Mouse (Mus musculus): ENCODE measurements around the gene Sptssa. TPM values are rescaled to one million over a fixed set of nuclear protein-coding genes. Genes with fewer than 3 reads are reported as not detected.

Sptssa gene
- polyA plus RNA-seq, 1 experiment from 2014 or later = 95.8 TPM

DNA sequence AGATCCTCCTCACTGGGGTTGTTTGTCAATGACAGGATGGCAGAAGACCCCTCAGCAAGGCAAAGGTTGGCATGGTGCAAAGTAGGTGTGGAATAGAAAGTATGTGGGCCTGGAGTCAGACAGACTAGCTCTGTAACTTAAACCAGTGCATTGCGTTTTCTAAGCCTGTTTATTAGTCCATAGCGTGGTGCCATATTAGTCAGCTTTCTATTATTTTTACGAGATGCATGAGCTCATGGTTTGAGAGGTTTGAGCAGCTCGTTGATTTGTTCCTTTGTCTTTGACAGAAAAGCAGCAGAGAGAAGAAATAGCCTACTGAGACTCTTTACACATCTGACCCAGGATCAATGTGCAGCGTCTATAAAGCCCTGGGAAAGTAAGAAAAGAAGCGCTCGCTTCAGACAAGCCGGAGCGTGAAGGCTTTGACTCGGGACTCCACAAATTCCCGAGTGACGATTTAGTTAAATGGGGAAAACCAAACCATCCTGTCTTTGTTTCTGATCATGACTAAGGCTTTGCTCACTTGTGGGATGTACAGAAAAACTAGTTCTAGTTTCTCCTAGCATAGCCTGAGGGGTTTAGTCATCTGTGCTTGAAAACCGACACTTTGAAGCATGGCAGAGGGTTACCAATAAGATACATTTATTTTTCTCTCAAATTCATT, 36.2 kb downstream of the Sptssa start:
- no peak overlapping the region for H3K4me3 ChIP-seq (ENCODE audit: low read depth, low read length)
- no peaks in the 10 kb centered on the region for H3K4me1 ChIP-seq (replicated peaks; ENCODE audit: control insufficient read depth, insufficient read depth, low read length)
- DNase-seq (ENCODE audit: low spot score) (no peak), ATAC-seq (replicated peaks; ENCODE audit: low FRiP score) (no peak)
- H3K4me2 ChIP-seq = no peak overlapping the region
- H3K9me3 ChIP-seq (ENCODE audit: control insufficient read depth, low read length) = no peaks in the 10 kb centered on the region
- no peak overlapping the region for H3K27ac ChIP-seq (ENCODE audit: low read depth, low read length)
- 91% methylated on average over 13 of the region's 13 CpGs for WGBS
- no peak overlapping the region for H3K9ac ChIP-seq (ENCODE audit: low read depth, low read length)
- H3K36me3 ChIP-seq (ENCODE audit: control insufficient read depth, insufficient read depth, low read length) = no peaks in the 10 kb centered on the region
- H3K27me3 ChIP-seq (replicated peaks; ENCODE audit: control insufficient read depth, insufficient read depth, low read length) = no peaks in the 10 kb centered on the region

GRCm38 (mm10) chr12:54608988-54609387, 47.4 kb downstream of the Sptssa start:
- Histone ChIP-seq H3K27me3 (replicated peaks; ENCODE audit: control insufficient read depth, insufficient read depth, low read length) (no peaks in the 10 kb centered on the region), H3K4me3 (ENCODE audit: low read depth, low read length) (no peak overlapping the region), H3K36me3 (ENCODE audit: control insufficient read depth, insufficient read depth, low read length) (no peaks in the 10 kb centered on the region), H3K9ac (ENCODE audit: low read depth, low read length) (no peak overlapping the region), H3K9me3 (ENCODE audit: control insufficient read depth, low read length) (no peaks in the 10 kb centered on the region), H3K4me1 (replicated peaks; ENCODE audit: control insufficient read depth, insufficient read depth, low read length) (no peaks in the 10 kb centered on the region), H3K27ac (ENCODE audit: low read depth, low read length) (no peak overlapping the region), H3K4me2 (no peak overlapping the region)
- ATAC-seq (replicated peaks; ENCODE audit: low FRiP score) (no peak), DNase-seq (ENCODE audit: low spot score) (no peak)
- 54% methylated on average over 6 of the region's 6 CpGs for WGBS

DNA sequence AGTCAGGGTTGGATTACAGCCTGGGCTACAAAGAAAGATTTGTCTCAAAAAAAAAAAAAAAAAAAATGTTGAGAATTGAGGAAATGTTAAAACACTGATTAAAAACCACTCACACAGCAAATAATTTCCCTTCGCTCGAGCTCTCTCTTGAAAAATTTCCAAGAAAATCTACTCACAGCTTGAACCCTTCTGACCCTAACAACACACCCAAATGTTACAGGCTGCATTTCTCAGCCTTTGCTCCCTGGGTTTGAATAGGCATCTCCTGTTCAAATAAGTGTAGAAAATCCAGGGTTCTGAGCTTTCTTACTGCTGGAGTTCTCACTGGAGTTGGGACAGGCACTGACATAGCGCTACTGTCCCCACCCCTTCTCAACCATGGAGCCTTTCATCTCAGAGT, 51.2 kb downstream of the Sptssa start:
- ATAC-seq (replicated peaks; ENCODE audit: low FRiP score) (no peak), DNase-seq (ENCODE audit: low spot score) (no peak)
- no peak overlapping the region for H3K9ac ChIP-seq (ENCODE audit: low read depth, low read length)
- no peak overlapping the region for H3K27ac ChIP-seq (ENCODE audit: low read depth, low read length)
- H3K4me1 ChIP-seq (replicated peaks; ENCODE audit: control insufficient read depth, insufficient read depth, low read length) = no peaks in the 10 kb centered on the region
- H3K4me2 ChIP-seq = no peak overlapping the region
- no peak overlapping the region for H3K4me3 ChIP-seq (ENCODE audit: low read depth, low read length)
- peaks cover 3% of the 10 kb centered on the region; the same call in 1 of the 2 replicates for H3K9me3 ChIP-seq (ENCODE audit: control insufficient read depth, low read length)
- no peaks in the 10 kb centered on the region for H3K36me3 ChIP-seq (ENCODE audit: control insufficient read depth, insufficient read depth, low read length)
- WGBS = 74% methylated on average over 3 of the region's 3 CpGs
- no peaks in the 10 kb centered on the region for H3K27me3 ChIP-seq (replicated peaks; ENCODE audit: control insufficient read depth, insufficient read depth, low read length)

GRCm38 (mm10) chr12:54603542-54604167, 52.7 kb downstream of the Sptssa start:
- Histone ChIP-seq H3K36me3 (ENCODE audit: control insufficient read depth, insufficient read depth, low read length) (no peaks in the 10 kb centered on the region), H3K4me3 (ENCODE audit: low read depth, low read length) (no peak overlapping the region), H3K4me2 (no peak overlapping the region), H3K9ac (ENCODE audit: low read depth, low read length) (no peak overlapping the region), H3K27ac (ENCODE audit: low read depth, low read length) (no peak overlapping the region), H3K4me1 (replicated peaks; ENCODE audit: control insufficient read depth, insufficient read depth, low read length) (no peaks in the 10 kb centered on the region), H3K27me3 (replicated peaks; ENCODE audit: control insufficient read depth, insufficient read depth, low read length) (no peaks in the 10 kb centered on the region), H3K9me3 (ENCODE audit: control insufficient read depth, low read length) (peaks cover 5% of the 10 kb centered on the region; the same call in 1 of the 2 replicates)
- ATAC-seq (replicated peaks; ENCODE audit: low FRiP score) (no peak), DNase-seq (ENCODE audit: low spot score) (no peak)
- WGBS = 64% methylated on average over 8 of the region's 9 CpGs

GRCm38 (mm10) chr12:54600482-54600881, 55.9 kb downstream of the Sptssa start:
- 90% methylated on average over 4 of the region's 4 CpGs for WGBS

GRCm38 (mm10) chr12:54598358-54598757, 58.0 kb downstream of the Sptssa start:
- Histone ChIP-seq H3K9ac (ENCODE audit: low read depth, low read length) (no peak overlapping the region), H3K9me3 (ENCODE audit: control insufficient read depth, low read length) (peaks cover 5% of the 10 kb centered on the region; the same call in 1 of the 2 replicates), H3K4me2 (no peak overlapping the region), H3K27me3 (replicated peaks; ENCODE audit: control insufficient read depth, insufficient read depth, low read length) (no peaks in the 10 kb centered on the region), H3K4me1 (replicated peaks; ENCODE audit: control insufficient read depth, insufficient read depth, low read length) (no peaks in the 10 kb centered on the region), H3K27ac (ENCODE audit: low read depth, low read length) (no peak overlapping the region), H3K4me3 (ENCODE audit: low read depth, low read length) (no peak overlapping the region), H3K36me3 (ENCODE audit: control insufficient read depth, insufficient read depth, low read length) (no peaks in the 10 kb centered on the region)
- no peak for DNase-seq (ENCODE audit: low spot score)
- ATAC-seq (replicated peaks; ENCODE audit: low FRiP score) = no peak
- 95% methylated on average over 3 of the region's 3 CpGs for WGBS

More at GRCm38 (mm10) chr12:54600482-54600881, 55.9 kb downstream of the Sptssa start:
- ATAC-seq (replicated peaks; ENCODE audit: low FRiP score) (no peak), DNase-seq (ENCODE audit: low spot score) (no peak)
- Histone ChIP-seq H3K9ac (ENCODE audit: low read depth, low read length) (no peak overlapping the region), H3K36me3 (ENCODE audit: control insufficient read depth, insufficient read depth, low read length) (no peaks in the 10 kb centered on the region), H3K9me3 (ENCODE audit: control insufficient read depth, low read length) (peaks cover 5% of the 10 kb centered on the region; the same call in 1 of the 2 replicates), H3K4me1 (replicated peaks; ENCODE audit: control insufficient read depth, insufficient read depth, low read length) (no peaks in the 10 kb centered on the region), H3K4me3 (ENCODE audit: low read depth, low read length) (no peak overlapping the region), H3K27me3 (replicated peaks; ENCODE audit: control insufficient read depth, insufficient read depth, low read length) (no peaks in the 10 kb centered on the region), H3K4me2 (no peak overlapping the region), H3K27ac (ENCODE audit: low read depth, low read length) (no peak overlapping the region)

- DNase-seq (ENCODE audit: low spot score) = no peak
- Histone ChIP-seq H3K27me3 (replicated peaks; ENCODE audit: control insufficient read depth, insufficient read depth, low read length) (no peaks in the 10 kb centered on the region), H3K4me2 (no peak overlapping the region), H3K9ac (ENCODE audit: low read depth, low read length) (no peak overlapping the region), H3K4me1 (replicated peaks; ENCODE audit: control insufficient read depth, insufficient read depth, low read length) (no peaks in the 10 kb centered on the region), H3K36me3 (ENCODE audit: control insufficient read depth, insufficient read depth, low read length) (no peaks in the 10 kb centered on the region), H3K4me3 (ENCODE audit: low read depth, low read length) (no peak overlapping the region), H3K27ac (ENCODE audit: low read depth, low read length) (no peak overlapping the region), H3K9me3 (ENCODE audit: control insufficient read depth, low read length) (peaks cover 5% of the 10 kb centered on the region; the same call in 1 of the 2 replicates)
- ATAC-seq (replicated peaks; ENCODE audit: low FRiP score) = no peak
- 81% methylated on average over 4 of the region's 4 CpGs for WGBS
Observed at GRCm38 (mm10) chr12:54596715-54597114, 59.7 kb downstream of the Sptssa start.

Data from liver, embryonic 11.5 days (tissue).